Mouse (Mus musculus): Measurements from ENCODE around the gene Morn3.

Morn3 gene

DNA sequence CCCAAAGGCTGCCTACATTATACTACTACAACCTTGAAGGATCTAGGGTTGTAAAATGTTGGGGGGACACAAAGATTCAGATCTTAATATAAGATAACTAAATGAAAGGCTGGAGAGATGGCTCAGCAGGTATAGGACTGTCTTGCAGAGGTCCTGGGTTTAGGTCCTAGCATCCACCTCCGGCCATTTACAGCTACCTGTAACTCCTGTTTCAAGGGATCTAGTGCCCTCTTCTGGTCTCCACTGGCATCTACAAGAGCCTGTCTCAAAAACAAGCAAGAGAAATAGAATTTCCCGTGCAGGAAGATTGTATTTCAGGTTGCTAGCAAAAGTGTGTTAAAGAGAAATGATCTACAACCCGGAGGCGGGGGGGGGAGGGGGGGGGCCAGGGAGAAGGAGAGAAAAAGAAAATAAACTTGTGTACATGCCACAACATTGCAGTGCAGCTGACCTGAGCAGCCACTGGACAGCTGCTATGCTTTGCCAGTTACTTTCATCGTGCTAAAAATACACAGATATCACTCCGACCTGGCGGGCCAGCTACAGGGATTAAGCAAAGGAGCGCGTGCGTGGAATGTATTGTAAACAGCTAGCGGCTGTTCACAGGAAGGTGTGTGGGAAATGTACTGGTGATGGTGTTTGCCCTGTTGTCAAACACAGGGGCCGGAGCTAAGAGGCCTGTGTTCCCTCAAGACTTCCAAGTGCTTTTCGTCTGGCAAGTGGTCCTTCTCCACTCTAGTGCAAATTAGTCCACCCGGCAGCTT, 13.1 kb upstream of the Morn3 start:
- DNase-seq (ENCODE audit: low spot score), result no peak

DNA sequence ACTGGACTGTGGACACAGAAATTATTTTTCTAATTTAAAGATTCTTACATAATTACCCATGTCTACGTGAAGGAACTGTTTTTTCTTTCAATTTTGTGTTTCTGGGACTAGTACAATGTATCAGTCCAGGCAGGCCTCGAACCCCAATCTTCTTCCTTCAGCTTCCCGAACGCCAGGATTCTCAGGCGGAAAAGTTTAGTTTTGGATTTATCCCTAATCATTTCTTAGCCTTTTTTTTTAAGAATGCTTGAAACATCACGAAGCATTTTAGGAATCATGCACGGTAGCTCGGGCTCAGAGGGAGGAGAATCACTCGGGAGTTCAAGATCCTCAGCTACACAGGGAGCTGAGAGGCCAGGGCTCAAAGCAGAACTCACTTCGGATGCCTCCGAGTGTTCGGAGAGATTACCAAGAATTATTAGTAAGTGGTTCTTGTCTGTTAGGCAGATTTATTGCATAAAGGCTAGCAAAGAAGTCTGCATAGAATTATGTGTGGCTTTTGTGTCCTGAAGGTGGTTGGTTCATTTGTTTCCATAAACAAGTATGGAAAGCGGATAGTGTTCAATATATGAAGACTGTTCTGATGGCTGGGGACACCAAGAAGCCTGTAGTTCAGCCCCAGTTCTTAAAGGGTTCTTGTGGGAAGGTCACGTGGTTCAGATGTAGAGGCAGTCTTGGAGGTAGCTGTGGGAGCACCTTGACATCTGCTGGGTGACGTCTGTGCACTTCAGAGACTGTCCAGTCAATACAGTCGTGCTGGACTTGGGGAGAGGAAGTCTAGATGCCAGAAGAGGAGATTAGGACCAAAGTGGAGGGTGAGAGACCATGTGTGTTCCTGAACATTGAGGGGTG, 11.7 kb upstream of the Morn3 start:
- DNase-seq (ENCODE audit: low spot score), result no peak

DNA sequence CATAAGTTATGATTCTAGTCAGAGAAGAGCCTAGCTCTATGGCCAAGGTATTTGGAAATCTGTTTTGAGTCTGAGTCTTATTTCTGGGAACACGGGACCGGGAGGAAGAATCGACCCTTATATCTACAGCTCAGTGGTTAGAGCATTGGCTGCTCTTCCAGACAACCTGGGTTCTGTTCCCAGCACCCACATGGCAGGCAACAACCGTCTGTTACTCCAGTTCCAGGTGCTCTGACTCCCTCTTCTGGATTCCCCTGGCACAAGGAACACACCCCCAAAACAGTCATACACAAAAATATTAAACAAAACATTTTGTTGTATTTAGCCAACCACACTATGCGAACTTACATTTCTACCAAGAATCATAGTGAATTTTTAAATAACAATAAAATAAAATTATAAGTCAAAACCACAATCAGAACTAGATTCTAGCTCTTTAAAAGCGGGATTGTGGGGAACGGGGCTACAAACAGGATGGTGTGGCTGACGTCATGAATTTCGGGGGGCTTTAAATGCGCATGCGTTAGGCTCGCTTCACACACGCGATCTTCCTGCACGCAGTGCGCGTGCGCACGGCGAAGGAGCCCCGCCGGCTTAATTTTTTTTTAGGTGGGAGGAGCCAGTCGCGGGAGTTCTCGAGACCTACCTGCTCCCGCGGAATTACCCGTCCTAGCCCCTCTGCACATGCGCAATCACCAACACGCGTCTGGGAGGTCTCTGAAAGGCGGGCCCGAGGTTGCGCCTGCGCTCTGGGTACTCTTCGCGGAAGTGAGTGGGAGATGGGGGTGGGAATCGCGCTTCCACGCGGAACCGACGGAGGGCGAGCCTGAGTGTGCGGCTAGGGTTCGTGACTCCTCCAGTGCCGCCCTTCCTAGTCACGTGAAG, 10.8 kb upstream of the Morn3 start:
- peak; percentile 98 for DNase-seq (ENCODE audit: low spot score)

DNA sequence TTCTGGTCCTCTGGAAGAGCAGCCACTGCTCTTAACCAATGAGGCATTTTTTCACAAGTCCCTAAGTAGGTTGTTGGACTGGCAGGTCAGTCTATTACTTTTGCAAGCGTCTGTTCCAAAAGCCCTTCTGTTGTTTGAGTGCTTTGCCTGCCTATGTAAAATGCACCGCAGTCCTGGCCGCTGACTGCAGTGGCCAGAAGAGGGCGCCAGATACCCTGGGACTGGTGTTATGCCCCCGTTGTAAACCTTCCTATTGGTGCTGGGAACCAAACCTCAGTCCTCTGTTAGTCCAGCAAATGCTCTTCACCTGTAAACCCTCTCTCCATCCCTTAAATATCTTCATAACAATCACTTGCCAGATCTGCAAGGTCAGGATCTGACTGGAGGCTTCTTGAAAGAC, 4.9 kb upstream of the Morn3 start:
- no peak for DNase-seq (ENCODE audit: low spot score)

DNA sequence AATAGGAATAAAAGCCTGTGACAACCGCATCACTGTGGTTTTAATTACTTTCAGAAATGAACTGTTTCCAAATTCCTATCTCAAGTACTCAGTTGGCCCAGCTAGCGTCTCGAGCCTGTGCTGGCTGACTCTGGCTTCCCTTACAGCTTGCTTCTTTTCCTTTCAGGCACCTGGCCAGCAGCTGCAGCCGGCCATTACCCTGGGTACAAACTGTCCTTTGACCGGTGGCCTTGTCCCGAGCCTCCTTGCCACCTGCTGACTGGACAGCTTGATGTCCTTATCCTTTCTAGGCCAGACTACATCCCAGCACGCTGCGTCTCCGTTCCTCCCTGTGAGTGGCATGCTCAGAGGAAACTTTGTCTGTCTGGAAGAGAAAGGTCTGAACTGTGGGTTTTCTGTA, 4.1 kb upstream of the Morn3 start:
- no peak for DNase-seq (ENCODE audit: low spot score)

DNA sequence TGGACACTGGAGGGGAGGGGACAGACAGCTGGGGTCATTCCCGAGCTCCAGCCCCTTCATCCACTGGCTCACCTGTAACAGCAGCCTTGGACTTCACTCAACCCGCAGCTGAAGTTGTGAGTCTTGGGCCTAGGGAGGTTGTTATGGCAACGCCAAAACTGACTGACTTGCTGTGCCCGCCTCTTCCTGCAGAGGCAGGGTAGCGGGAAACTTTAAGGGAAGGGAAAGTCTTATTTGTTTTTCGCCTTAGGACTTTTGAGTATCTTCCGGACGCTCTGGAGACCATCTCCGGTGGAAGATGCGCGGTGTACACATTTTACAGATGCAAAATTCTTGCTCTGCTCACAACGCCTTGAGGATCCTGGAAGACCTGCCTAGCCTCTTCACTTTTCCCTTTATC, 2.5 kb upstream of the Morn3 start:
- no peak for DNase-seq (ENCODE audit: low spot score)

DNA sequence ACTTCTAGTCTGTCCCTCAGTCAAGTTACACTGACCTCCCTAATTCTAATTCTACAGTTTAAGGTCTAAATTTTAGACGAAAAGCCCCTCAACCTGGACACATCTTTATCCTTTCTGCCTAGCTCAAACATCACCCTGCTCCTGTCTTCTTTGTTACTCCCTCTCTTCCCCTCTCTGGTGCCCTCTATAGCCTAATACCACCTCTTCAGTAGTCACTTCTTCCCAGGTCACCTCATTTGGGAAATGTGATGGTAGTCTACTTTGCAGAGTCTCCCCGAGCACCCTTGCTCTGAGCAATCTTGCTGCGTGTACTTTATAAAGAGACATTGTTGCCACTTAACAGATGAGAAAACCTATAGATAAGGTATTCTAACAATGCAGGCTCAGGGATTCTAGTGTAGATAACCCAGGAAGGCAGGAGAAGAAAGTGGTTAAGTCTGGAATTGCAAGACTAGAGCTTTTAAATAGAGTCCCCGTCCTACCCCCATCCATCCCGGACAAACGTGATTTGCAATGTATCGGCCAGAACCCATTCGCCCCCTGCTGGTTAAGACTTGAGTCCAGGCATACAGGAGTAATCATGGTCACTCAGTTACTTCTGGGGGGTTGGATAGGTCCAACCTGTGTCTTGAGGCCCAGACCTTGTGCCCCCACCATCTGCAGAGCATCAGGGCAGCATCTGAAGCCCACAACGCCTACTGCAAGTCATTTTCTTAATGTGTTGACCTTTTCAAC, 1.1 kb downstream of the Morn3 start:
- peak; percentile 47 for DNase-seq (ENCODE audit: low spot score)

DNA sequence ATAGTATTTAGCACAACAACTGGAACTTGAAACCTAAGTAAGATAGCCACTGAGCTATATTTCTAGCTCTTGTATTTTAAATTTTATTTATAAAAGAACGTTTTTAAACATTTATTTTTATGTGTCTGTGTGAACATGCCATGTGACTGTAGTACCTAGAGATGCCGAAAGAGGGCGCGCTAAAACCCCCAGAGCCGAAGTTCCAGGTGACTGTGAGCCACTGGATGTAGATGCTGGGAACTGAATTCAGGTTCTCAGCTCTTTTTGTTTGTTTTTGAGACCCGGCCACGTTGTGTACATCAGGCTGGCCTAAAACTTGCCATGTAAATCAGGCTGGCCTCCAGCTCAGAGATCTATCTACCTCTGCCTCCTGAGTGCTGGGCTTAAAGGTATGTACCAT, 3.0 kb downstream of the Morn3 start:
- no peak for DNase-seq (ENCODE audit: low spot score)

DNA sequence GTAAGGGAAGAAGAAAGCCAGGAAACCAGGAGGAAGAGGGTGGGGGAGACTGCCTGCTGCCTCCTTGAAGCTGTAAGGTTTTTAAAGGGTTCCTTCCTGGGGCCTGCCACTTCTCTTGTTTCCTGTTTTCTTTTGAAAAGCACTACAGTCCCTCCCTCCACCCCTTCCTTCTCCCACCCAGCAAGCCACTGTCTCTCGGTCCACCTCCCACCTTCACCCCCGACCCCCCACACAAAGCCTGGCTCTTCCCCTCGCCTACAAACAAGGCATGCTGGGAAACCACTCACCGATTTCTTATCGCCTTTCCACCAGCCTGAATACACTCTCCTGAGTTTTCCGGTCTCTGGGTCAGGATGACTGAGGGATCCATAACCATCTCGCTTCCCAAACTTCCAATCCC, 6.0 kb downstream of the Morn3 start:
- DNase-seq (ENCODE audit: low spot score), result no peak

DNA sequence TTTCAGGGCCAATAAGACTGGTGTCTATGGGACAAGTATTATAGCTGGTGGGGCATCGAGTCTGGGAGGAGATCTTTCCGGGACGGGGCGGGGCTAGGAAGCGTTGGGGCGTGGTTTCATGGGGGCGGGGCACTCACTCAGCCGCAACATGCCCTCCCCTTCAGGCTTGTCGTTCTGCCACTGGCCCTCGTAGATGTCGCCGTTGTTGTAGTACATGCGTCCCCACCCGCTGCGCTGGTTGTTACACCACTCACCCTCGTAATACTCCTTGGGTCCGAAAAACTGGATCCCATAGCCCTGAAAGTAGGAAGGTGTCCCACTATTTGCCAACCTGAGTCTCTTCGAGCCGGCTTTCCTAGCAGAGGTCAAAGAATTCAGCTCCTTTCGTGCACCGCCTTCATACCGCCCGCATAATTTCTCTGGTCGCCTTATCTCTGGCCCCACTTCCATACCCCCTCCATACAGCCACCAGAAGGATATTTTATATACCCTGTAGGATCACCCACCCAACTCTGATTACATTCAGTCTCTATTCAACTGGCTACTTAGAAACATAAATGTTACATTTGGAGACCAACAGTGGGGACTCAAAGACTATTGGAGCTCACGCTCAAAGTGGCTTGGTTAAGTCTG, 7.6 kb downstream of the Morn3 start:
- peak; percentile 75 for DNase-seq (ENCODE audit: low spot score)

DNA sequence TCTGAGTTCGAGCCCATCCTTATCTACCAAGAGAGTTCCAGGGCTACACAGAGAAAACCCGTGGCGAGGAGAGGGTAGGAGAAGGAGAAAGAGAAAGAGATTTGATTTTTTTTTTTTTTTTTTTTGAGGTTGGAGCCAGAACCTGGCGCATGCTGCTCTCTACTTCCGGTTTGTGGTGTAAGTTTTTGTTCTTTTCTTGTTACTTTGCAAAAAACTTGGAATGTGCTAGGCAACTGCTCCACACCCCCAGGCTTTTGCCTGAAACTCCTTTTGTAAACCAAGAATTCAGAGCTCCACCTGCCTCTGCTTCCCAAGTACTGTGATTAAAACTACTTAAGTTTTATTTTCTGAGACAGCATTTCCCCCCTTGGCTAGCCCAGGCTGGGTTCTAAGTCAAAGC, 8.7 kb downstream of the Morn3 start:
- DNase-seq (ENCODE audit: low spot score), result no peak

DNA sequence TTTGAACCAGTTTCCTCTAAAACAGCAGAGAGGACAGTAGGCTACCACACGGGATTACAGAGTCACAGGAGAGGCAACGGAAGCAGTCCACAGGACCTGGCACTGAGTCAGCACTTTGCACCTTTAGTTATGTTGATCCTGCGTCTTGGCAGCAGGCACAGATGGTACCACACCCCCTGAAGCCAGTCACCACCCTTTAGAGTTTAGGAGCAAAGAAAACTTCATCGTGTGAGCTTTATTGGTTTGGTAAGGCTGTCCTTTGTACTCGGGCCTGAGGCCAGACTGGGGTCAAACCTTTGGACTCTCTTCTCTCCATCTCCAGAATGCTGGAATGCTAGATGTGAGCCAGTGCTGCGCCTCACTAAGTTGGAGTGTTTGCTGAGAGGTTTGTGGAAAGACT, 11.3 kb downstream of the Morn3 start:
- DNase-seq (ENCODE audit: low spot score), result no peak

DNA sequence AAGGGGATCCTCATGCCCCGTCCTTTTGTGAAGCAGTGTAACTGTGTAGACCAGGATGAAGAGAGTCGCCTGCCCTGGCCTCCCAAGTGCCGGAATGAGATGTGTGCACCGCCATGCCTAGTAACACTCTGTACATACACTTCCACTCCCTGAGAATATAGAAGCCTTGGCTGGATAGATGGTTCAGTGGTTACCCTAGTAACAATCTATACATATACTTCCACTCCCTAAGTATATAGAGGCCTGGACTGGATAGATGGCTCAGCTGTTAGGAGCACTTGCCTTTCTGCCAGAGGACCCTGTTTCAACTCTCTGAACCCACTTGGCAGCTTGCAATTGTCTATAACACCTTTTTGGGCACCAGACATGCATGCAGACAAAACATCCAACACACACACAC, 11.7 kb downstream of the Morn3 start:
- no peak for DNase-seq (ENCODE audit: low spot score)

DNA sequence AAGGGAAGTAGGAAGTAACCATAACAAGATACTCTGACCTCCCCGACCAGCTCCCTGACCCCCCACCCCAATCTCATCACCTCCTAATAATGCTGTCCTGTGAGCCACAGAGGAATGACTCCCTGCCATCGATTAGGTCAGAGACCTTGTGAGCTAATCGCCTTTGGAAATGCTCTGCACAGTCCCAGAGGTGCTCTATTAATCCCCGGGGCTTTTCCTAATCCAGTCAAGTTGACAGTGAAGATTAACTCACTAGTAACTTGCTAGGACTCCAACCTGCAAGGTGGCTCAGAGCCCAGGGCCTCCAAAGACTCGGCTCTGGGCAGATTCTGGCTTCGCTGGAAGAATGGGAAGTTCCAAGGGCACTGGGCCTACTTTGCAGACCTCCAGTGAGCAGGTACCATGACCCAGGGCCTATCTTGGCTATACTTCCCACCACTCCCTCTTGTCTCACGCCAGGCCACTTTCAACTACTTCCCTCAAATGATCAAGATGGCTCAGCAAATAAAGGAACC, 13.1 kb downstream of the Morn3 start:
- DNase-seq (ENCODE audit: low spot score), result no peak

DNA sequence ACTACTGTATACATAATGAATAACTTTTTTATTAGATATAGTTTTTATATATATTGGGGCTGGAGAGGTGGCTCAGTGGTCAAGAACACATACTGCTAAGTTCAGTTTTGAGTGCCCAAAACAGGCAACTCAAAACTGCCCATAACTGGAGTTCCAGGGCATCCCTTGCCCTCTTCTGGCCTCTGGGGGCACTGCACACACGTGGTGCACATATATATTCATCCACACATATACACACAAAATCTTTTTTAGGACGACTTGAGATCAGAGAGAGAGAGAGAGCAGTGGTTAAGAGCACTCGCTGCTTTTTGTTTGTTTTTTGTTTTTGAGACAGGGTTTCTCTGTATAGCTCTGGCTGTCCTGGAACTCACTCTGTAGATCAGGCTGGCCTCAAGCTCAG, 15.5 kb downstream of the Morn3 start:
- DNase-seq (ENCODE audit: low spot score), result no peak

DNA sequence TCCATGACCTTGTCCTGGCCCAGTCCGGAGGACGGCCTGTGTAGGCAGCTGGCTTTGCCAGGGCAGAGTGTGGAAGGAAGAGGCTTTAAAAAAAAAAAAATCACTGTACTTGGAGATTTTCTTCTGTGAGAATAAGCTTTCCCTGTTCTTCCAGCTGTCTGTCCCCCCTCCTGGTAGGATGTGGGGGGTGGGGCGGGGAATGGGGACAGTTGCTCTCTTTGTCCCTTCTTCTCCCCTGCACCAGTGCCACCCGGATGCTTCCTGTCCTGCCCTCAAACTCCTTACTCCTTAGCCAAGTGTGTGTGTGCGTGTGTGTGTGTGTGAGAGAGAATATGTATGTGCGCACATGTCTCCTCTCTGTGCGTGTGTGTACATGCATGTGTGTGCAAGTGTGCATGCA, 17.1 kb downstream of the Morn3 start:
- no peak for DNase-seq (ENCODE audit: low spot score)

DNA sequence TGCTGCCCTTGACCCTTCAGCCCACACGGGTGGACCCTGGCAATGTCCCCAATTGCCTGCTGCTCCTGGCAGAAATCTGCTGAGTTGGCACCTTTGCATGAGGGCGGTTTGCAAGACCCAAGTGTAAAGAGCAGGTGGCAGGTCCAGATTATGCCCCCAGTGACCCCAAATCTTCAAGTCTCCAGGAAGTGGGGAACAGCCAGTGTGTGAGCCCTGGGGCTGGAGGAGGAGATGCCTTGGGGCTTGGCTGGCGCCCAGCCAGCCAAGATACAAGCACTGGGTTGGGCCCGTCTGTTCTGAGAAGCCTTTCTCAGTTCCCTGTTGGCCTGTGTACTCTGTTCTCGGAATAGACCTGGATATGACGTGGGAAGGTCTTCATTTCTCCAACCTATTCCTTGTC, 19.4 kb downstream of the Morn3 start:
- no peak for DNase-seq (ENCODE audit: low spot score)

DNA sequence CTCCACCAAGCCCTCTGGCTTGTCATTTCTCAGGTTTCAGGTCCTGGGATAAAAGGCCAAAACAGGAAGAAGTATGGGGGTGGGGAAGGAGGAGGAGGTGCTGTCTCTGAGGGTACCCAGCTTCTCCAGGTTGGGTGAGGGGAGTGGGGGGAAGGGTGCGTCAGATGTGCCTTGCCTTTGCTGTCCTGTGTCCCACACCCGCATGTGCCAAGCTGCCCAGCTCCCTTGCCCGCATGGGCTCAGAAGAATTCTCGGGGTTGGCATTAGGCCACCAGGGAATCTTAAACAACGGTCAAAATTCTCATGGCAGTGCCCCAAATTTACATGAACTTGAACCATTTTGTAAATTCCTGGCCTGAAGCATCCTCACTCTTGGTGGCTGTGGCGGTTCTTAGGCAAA, 20.4 kb downstream of the Morn3 start:
- DNase-seq (ENCODE audit: low spot score), result no peak

DNA sequence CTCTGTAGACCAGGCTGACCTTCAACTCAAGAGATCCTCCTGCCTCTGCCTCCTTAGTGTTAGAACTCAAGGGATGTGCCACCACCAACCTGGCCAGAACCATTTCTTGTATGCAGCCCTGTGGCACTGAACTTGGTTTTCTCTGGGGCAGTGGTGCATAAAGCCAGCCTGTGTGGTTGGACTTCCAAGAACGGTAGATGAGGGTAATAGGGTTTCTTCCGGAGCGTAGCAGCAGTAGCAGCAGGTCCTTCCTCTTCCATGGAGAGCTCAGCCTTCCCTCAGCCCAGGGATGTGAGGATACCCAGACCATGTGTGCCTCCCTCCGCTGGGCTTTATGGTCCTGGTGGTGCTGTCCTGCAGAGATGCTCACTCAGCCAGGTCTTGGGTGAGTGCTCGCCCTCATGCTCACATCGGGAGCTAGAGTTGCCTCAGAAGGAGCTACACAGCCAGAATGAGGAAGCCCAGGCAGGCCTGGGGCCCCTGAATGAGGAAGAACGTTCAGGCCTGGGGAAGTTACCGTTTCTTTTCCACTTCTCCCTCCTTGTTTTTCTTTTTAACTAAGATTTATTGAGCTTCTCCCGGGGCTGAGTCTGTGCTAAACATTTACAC, 21.7 kb downstream of the Morn3 start:
- no peak for DNase-seq (ENCODE audit: low spot score)

DNA sequence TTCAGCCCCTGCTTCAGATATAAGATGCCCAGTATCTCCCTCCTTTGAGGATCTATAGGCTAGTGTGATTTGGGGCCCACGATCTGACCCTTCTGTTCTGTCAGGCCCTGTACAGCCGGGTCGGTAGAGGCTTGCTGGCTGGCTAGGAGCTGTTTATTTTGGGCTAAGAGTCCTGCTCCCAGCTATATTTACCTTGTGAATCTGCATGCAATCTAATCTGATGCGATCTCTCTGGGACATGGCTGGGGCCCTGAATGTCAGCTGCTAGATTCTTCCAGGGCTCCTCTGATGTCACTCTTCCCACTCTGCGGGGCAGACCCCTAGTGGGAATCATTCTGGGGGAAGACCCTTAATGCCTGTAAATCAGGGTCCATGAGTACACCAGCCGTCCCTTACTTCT, 22.5 kb downstream of the Morn3 start:
- DNase-seq (ENCODE audit: low spot score), result no peak

DNA sequence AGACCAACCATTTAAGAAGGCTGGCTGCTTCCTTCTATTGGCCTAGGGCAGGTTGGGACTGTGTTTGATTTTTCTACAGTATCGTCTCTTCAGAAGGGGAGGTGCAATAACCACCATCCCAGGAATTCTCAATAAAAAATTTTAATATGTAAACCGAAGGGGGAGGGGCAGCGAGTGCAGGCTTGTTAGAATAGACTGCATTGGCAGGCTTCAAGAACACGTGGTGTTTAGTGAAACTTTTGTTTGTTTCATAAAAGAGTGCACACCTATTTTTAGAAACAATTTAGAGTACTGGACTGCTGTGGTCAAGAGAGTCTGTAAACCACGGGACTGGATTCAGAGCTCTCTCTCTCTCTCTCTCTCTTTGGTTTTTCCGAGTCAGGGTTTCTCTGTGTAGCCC, 23.8 kb downstream of the Morn3 start:
- no peak for DNase-seq (ENCODE audit: low spot score)

Data from ovary, postnatal 36 days (tissue).